Mouse (Mus musculus): ENCODE data around the gene Olfr1330. TPM values are rescaled to one million over a fixed set of nuclear protein-coding genes. Genes with fewer than 3 reads are reported as not detected.
"Not testable (repeated sequence)": the region's sequence is repeated elsewhere in the genome, so short reads cannot be mapped to it uniquely, and the experiment has no call there.

The Olfr1330 gene
- not detected in 2 replicates for polyA plus RNA-seq (2015; fragmentation: Nextera tagmentation; extraction: Ambion mirVana)

DNA sequence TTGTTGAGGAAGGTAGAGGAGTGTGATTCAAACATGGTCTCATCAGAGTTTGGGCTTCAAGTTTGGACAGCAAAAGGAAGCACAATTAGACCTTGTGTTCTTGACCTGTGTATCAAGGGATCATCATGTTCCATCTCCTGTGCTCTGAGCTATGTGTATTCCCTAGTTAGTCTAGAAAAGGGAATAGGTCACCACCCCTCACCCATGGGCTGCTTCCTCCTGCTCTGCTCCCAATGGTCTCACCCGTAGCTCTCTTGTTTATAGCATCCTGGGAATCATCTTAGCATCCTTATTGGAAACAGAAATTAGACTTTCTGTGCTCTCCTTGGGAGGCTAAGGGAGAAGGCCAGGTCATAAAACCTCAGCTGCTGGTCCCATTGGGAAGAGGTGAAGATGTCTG, at the start of gene Olfr1330:
Olfr1330 (plus strand) TSS at position 301 of the 400 bp plus-strand sequence.
- Histone ChIP-seq H3K9me3 (ENCODE audit: control insufficient read depth, low read length) (no peaks in the 10 kb centered on the region), H3K9ac (replicated peaks; ENCODE audit: low read depth, low read length) (no peak within 1 kb of the TSS), H3K4me3 (replicated peaks; ENCODE audit: low read length) (no peak within 1 kb of the TSS), H3K36me3 (ENCODE audit: control insufficient read depth, insufficient read depth) (no peaks in the 10 kb centered on the region), H3K4me1 (replicated peaks; ENCODE audit: control insufficient read depth, insufficient read depth, low read length) (no peaks in the 10 kb centered on the region), H3K27ac (ENCODE audit: low read length) (no peak within 1 kb of the TSS), H3K4me2 (ENCODE audit: low read length) (no peak within 1 kb of the TSS), H3K27me3 (replicated peaks; ENCODE audit: control insufficient read depth, insufficient read depth, low read length) (no peaks in the 10 kb centered on the region)
- ATAC-seq: no peak
- WGBS: 86% methylated on average over 1 of the region's 1 CpGs

DNA sequence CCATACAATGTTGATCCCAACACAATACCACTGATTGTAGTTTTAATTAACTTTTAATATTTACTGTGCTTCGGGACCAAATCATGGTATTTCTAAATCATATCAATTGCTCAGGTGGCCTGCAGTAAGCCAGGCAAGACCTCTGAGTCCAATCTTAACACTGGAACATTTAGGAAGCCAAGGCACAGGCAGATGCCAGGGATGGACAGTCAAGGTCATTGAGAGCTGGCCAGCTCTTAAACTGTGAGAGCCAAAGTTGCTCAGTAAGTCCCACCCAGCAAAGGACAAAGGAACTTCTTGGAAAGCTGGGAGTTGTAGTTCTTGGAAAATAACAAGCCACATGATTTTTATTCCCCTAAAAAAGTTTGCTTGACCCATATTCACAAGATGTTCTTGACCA, 26.6 kb upstream of the Olfr1330 start:
- H3K9ac ChIP-seq (replicated peaks; ENCODE audit: low read depth, low read length): no peak overlapping the region
- peaks cover 4% of the 10 kb centered on the region; the same call in 1 of the 2 replicates for H3K4me1 ChIP-seq (replicated peaks; ENCODE audit: control insufficient read depth, insufficient read depth, low read length)
- no peak for ATAC-seq
- no peaks in the 10 kb centered on the region for H3K36me3 ChIP-seq (ENCODE audit: control insufficient read depth, insufficient read depth)
- WGBS: 95% methylated on average over 1 of the region's 1 CpGs
- no peaks in the 10 kb centered on the region for H3K27me3 ChIP-seq (replicated peaks; ENCODE audit: control insufficient read depth, insufficient read depth, low read length)
- H3K9me3 ChIP-seq (ENCODE audit: control insufficient read depth, low read length): no peaks in the 10 kb centered on the region
- H3K4me3 ChIP-seq (replicated peaks; ENCODE audit: low read length): no peak overlapping the region
- H3K4me2 ChIP-seq (ENCODE audit: low read length): no peak overlapping the region
- no peak overlapping the region for H3K27ac ChIP-seq (ENCODE audit: low read length)

DNA sequence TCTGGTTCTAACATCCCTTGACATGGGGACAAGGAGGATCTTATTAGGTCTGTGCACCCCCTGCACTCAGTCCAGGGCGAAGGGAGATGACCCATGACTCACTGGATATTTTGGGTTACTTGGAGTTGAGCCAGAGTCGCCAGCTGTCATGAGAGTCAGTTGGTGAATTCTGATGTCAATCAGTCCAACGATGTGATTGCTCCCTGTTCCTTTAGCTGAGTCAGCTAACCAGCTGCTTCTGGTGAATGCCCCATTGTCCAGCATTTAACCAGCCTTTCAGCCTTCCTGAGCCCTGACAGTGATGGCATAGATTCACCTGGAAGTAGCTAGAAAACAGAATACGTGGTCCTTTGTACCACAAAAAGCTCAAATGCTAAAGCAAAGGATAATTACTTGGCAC, 25.7 kb upstream of the Olfr1330 start:
- Histone ChIP-seq H3K36me3 (ENCODE audit: control insufficient read depth, insufficient read depth) (no peaks in the 10 kb centered on the region), H3K4me2 (ENCODE audit: low read length) (no peak overlapping the region), H3K4me1 (replicated peaks; ENCODE audit: control insufficient read depth, insufficient read depth, low read length) (peaks cover 4% of the 10 kb centered on the region; the same call in 1 of the 2 replicates), H3K27me3 (replicated peaks; ENCODE audit: control insufficient read depth, insufficient read depth, low read length) (no peaks in the 10 kb centered on the region), H3K9me3 (ENCODE audit: control insufficient read depth, low read length) (no peaks in the 10 kb centered on the region), H3K4me3 (replicated peaks; ENCODE audit: low read length) (no peak overlapping the region), H3K9ac (replicated peaks; ENCODE audit: low read depth, low read length) (no peak overlapping the region), H3K27ac (ENCODE audit: low read length) (no peak overlapping the region)
- WGBS: 24% methylated on average over 4 of the region's 4 CpGs
- no peak for ATAC-seq

DNA sequence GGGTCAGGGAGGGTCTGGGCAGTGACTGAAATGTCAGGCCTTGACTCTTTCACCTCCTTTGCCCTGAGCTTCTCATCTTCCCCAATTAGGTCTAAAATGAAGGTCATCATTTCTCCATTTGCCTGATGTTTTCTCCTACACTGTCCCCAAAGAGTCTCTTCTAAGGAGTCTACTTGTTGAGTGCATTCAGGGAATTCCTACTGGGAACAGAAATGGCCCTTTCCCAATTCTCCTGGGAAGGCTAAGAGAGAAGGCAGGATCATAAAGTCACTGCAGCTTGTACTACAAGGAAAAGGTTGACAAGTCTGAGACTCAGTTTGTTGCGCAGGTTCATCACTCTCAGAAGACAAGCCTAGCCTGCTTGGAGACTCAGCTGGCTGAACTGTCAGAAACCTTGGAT, 24.0 kb upstream of the Olfr1330 start, which contains the start of gene Olfr1331:
Olfr1331 (plus strand) TSS at position 301 of the 400 bp plus-strand sequence.
- Histone ChIP-seq H3K4me1 (replicated peaks; ENCODE audit: control insufficient read depth, insufficient read depth, low read length) (peaks cover 4% of the 10 kb centered on the region; the same call in 1 of the 2 replicates), H3K27ac (ENCODE audit: low read length) (no peak within 1 kb of the TSS), H3K4me3 (replicated peaks; ENCODE audit: low read length) (no peak within 1 kb of the TSS), H3K36me3 (ENCODE audit: control insufficient read depth, insufficient read depth) (no peaks in the 10 kb centered on the region), H3K27me3 (replicated peaks; ENCODE audit: control insufficient read depth, insufficient read depth, low read length) (no peaks in the 10 kb centered on the region), H3K9me3 (ENCODE audit: control insufficient read depth, low read length) (no peaks in the 10 kb centered on the region), H3K9ac (replicated peaks; ENCODE audit: low read depth, low read length) (no peak within 1 kb of the TSS), H3K4me2 (ENCODE audit: low read length) (no peak within 1 kb of the TSS)
- 97% methylated on average over 1 of the region's 1 CpGs for WGBS
- ATAC-seq: no peak

DNA sequence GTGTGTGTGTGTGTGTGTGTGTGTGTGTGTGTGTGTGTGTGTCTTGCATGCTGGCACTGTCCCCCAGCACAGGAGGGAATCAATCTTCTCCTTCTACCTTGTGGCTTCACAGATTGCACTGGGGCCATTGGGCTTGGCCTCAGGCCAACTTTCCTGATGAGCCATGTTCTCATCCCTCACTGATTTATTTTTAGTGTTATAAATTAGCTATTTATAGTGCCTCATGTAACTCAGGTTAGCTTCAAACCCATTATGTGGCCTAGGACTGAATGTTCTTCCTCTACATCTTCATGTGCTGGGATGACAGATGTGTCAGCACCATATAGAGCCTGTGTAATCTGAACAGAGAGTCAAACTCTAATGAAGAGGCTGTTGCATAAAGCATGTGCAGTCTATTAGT, 20.8 kb upstream of the Olfr1330 start:
- H3K9ac ChIP-seq (replicated peaks; ENCODE audit: low read depth, low read length): no peak overlapping the region
- no peaks in the 10 kb centered on the region for H3K9me3 ChIP-seq (ENCODE audit: control insufficient read depth, low read length)
- H3K27me3 ChIP-seq (replicated peaks; ENCODE audit: control insufficient read depth, insufficient read depth, low read length): no peaks in the 10 kb centered on the region
- no peaks in the 10 kb centered on the region for H3K36me3 ChIP-seq (ENCODE audit: control insufficient read depth, insufficient read depth)
- H3K4me1 ChIP-seq (replicated peaks; ENCODE audit: control insufficient read depth, insufficient read depth, low read length): peaks cover 4% of the 10 kb centered on the region; the same call in 1 of the 2 replicates
- no peak overlapping the region for H3K27ac ChIP-seq (ENCODE audit: low read length)
- no peak overlapping the region for H3K4me2 ChIP-seq (ENCODE audit: low read length)
- no peak overlapping the region for H3K4me3 ChIP-seq (replicated peaks; ENCODE audit: low read length)
- ATAC-seq: no peak

DNA sequence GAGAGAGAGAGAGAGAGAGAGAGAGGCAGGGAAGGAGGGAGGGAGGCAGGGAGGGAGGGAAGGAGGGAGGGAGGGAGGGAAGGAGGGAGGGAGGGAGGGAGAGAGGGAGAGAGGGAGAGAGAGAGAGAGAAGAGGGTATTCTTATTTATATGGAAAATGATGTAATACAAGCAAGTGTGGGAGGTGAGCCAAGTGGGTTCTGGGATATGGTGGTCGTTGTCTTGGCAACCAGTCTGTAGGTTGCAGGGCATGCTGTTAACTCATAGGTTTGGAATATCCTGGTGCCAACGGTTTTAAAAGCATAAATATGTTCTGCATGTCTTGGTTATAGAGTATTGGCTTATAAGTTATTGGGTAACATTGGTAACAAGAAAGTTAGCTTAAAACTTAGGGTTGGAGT, 13.6 kb downstream of the Olfr1330 start:
- H3K27me3 ChIP-seq (replicated peaks; ENCODE audit: control insufficient read depth, insufficient read depth, low read length): no peaks in the 10 kb centered on the region
- no peaks in the 10 kb centered on the region for H3K9me3 ChIP-seq (ENCODE audit: control insufficient read depth, low read length)
- no peak for ATAC-seq
- H3K9ac ChIP-seq (replicated peaks; ENCODE audit: low read depth, low read length): no peak overlapping the region
- 50% methylated on average over 2 of the region's 2 CpGs for WGBS
- no peak overlapping the region for H3K4me3 ChIP-seq (replicated peaks; ENCODE audit: low read length)
- H3K4me2 ChIP-seq (ENCODE audit: low read length): no peak overlapping the region
- H3K27ac ChIP-seq (ENCODE audit: low read length): no peak overlapping the region
- no peaks in the 10 kb centered on the region for H3K36me3 ChIP-seq (ENCODE audit: control insufficient read depth, insufficient read depth)
- no peaks in the 10 kb centered on the region for H3K4me1 ChIP-seq (replicated peaks; ENCODE audit: control insufficient read depth, insufficient read depth, low read length)

DNA sequence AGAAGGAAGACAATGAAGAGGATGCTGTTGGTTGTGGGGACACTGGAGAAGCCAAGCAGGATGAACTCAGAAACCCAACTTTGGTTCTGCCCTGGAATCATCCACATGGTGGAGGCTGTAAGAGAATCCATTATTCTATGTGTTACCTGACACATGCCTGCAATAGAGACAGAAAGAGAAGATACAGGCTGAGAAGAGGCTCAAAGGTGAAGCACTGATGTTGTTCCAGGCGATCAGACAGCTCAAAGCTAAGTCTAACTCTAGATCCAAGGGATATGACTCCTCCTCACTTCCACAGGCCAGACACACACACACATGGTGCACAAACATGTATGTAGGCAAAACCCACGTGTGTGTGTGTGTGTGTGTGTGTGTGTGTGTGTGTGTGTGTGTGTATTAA, 29.0 kb downstream of the Olfr1330 start, which contains the start of gene Olfr1329:
Olfr1329 (minus strand) TSS at position 101 of the 400 bp plus-strand sequence.
- not testable (repeated sequence) for H3K27me3 ChIP-seq (replicated peaks; ENCODE audit: control insufficient read depth, insufficient read depth, low read length); ATAC-seq; H3K27ac ChIP-seq (ENCODE audit: low read length); H3K9me3 ChIP-seq (ENCODE audit: control insufficient read depth, low read length); H3K9ac ChIP-seq (replicated peaks; ENCODE audit: low read depth, low read length); H3K36me3 ChIP-seq (ENCODE audit: control insufficient read depth, insufficient read depth); H3K4me3 ChIP-seq (replicated peaks; ENCODE audit: low read length); H3K4me1 ChIP-seq (replicated peaks; ENCODE audit: control insufficient read depth, insufficient read depth, low read length); H3K4me2 ChIP-seq (ENCODE audit: low read length)
- WGBS: 54% methylated on average over 2 of the region's 2 CpGs

DNA sequence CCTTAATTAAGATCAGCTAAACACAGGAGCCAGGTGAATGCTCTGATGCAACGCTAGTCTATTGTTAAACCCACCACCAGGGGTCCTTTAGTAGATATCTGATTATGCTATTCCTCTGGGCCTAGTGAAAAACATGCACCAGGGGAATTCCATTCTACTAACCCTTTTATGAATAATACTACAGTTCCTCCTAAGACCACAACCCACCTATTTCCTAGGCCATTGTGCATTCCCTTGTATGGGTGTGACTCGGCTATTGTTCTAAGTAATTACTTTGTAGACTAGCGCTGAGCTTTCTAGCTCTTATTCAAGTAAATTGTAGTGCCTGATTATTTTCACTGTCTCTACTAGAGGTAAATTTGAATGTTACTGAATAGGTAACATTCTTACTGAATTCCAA, 42.9 kb downstream of the Olfr1330 start:
- not testable (repeated sequence) for H3K9me3 ChIP-seq (ENCODE audit: control insufficient read depth, low read length); H3K4me3 ChIP-seq (replicated peaks; ENCODE audit: low read length); H3K27ac ChIP-seq (ENCODE audit: low read length); H3K36me3 ChIP-seq (ENCODE audit: control insufficient read depth, insufficient read depth); H3K4me1 ChIP-seq (replicated peaks; ENCODE audit: control insufficient read depth, insufficient read depth, low read length); H3K4me2 ChIP-seq (ENCODE audit: low read length); H3K9ac ChIP-seq (replicated peaks; ENCODE audit: low read depth, low read length); H3K27me3 ChIP-seq (replicated peaks; ENCODE audit: control insufficient read depth, insufficient read depth, low read length); ATAC-seq
- 66% methylated on average over 3 of the region's 3 CpGs for WGBS

DNA sequence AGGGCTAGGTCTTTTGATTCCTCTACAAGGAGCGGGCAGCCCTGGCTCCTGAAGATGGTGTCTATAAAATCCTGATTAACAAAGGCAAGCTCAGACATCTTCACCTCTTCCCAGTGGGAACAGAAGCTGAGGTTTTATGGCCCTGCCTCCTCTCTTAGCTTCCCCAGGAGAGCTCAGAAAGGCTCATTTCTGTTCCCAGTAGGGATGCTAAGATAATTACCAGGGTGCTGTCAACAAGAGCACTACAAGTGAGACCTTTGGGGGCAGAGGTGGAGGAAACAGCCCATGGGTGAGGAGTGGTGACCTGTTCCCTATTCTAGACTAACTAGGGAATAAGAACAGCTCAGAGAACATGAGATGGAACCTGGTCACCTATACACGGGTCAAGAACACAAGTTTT, 50.1 kb downstream of the Olfr1330 start, which contains the start of gene Olfr1328:
Olfr1328 (minus strand) TSS at position 101 of the 400 bp plus-strand sequence.
- H3K27ac ChIP-seq (ENCODE audit: low read length): no peak within 1 kb of the TSS
- no peaks in the 10 kb centered on the region for H3K4me1 ChIP-seq (replicated peaks; ENCODE audit: control insufficient read depth, insufficient read depth, low read length)
- H3K36me3 ChIP-seq (ENCODE audit: control insufficient read depth, insufficient read depth): no peaks in the 10 kb centered on the region
- 69% methylated on average over 2 of the region's 2 CpGs for WGBS
- no peak within 1 kb of the TSS for H3K9ac ChIP-seq (replicated peaks; ENCODE audit: low read depth, low read length)
- H3K27me3 ChIP-seq (replicated peaks; ENCODE audit: control insufficient read depth, insufficient read depth, low read length): no peaks in the 10 kb centered on the region
- no peak within 1 kb of the TSS for H3K4me2 ChIP-seq (ENCODE audit: low read length)
- H3K9me3 ChIP-seq (ENCODE audit: control insufficient read depth, low read length): no peaks in the 10 kb centered on the region
- H3K4me3 ChIP-seq (replicated peaks; ENCODE audit: low read length): no peak within 1 kb of the TSS
- no peak for ATAC-seq
